Mouse (Mus musculus): ENCODE data around the gene Tial1.

Gene Tial1

DNA sequence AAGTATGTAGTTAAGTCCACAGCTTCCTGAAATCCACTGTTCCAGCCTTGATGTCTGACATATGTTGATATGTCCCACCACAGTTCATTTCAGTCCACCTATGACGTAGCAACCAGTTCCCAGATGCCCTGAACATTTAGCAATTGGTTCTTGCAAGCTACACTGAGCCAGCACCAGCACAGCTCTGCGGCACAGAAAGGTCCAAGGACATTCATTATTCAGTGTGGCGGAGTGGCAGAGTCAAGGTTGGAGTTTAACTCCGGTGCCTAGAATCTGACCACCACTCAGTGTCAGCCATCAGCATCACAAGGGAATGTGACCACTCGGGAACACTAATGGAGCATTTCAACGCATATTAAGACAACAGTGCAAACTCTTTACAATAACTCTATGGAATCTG lies 44.9 kb downstream of the Tial1 start:
- DNase-seq (ENCODE audit: low read depth) = no peak

DNA sequence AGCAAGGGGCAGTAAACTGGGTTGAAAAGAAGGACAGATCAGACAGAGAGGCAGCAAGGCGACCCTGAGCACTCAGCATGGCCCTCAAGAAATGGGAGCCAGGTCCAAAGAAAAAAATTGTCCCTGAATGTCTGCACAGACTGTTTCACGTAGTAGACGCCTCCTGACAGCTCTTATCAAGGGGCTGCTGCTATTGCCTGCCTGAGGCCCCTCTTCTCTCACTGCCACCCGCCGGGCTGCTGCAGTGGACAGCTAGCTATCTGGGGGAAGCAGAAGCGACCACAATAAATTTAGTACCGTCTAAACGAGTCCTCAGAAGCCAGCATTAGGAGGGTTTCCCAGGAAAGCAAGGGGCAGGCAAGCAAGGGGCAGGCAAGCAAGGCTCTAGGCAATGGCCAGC lies 47.1 kb downstream of the Tial1 start:
- no peak for DNase-seq (ENCODE audit: low read depth)

DNA sequence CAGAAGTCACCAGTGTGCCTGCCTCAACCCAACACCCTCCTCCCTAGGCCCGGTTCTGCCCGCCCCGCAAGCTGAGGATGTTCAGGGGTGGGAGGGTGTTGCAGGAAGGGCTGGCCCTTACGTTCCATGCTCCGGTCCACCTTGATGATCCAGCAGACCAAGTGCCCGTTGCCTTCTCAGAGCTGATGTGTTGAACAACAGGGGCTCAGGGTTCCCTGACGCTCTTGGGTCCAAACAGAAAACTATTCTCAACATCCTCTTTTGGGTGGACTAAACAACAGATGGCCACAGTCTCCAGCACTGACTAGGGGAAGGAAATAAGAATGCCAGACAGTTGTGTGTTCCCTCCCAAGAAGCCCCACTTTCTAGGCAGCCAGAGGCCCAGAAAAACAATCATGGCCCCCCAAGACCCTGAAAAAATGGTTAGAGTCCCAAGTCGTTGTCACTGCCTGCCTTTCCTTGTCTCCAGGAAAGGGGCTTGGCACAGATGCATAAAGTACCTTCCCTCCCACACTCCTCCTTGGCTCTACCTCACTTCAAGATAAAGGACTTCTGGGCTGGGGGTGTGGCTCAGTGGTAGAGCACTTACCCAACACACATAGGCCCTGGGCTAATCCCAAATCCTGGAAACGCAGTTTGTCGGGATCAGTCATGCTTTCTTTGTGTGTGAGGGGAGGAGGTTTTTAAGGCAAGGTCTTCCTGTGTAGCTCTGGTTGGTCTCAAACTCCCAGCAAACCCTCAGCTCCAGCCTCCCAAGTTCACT lies 49.3 kb downstream of the Tial1 start:
- no peak for DNase-seq (ENCODE audit: low read depth)

DNA sequence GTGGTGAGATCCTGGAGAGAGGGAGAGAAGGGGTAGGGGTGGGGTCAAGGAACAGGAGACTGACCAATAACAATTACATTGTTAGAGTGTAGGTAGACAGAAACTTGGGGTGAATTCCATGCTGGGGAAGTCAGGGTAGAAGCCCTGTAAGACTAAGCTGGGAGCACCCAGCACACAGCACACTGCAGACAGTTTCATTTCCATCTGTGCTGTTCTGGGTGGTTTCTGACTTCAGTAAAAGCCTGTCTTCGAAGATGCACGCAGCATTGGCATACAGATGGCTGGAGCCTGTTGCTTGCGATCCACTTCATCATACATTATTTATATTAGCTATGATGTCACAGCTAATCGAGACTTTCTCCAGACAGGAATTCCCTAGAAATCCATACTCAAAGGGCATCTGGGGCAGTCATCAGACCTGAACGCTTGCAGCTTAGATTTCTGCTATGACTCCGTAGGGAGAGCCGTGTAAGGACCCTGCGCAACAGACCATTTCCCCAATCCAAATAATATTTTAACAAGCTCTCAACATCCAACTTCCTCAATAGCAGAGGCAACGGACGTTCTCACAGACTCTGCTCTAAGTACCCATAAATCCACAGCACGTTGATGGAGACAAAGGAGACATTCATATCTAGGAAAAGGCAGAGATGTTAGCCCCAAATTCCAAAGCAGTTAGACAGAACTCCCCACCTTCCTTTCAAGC lies 50.7 kb downstream of the Tial1 start:
- no peak for DNase-seq (ENCODE audit: low read depth)

GRCm38 (mm10) chr7:128408265-128408664 lies 53.3 kb downstream of the Tial1 start:
- no peak for DNase-seq (ENCODE audit: low read depth)

DNA sequence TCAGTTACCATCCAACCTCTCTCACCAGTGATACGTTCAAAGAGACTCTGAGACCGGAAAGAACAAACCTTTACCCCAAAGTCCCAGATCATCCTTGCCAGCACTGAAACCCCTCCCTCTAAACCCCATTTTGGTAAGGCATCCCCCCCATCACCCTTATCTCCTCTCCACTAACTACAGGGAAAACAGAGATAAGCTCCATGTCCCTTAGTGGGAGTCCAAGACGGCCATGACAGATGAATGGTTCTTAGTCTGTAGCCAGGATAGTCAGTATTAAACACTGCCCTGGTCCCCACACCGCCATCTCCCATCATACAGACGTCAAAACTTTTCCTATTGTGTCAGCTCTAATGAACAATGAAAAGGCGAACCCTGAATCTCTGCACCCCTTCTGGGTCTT lies 57.5 kb downstream of the Tial1 start:
- no peak for DNase-seq (ENCODE audit: low read depth)

- no peak for DNase-seq (ENCODE audit: low read depth)
These were observed 57.9 kb downstream of the Tial1 start for GRCm38 (mm10) chr7:128403586-128403985.

GRCm38 (mm10) chr7:128403128-128403527 lies 58.4 kb downstream of the Tial1 start:
- DNase-seq (ENCODE audit: low read depth) = no peak

- no peak for DNase-seq (ENCODE audit: low read depth)
These were observed 58.9 kb downstream of the Tial1 start for GRCm38 (mm10) chr7:128402577-128402976.

- no peak for DNase-seq (ENCODE audit: low read depth)
These were observed 62.9 kb downstream of the Tial1 start for GRCm38 (mm10) chr7:128398664-128399063.

DNA sequence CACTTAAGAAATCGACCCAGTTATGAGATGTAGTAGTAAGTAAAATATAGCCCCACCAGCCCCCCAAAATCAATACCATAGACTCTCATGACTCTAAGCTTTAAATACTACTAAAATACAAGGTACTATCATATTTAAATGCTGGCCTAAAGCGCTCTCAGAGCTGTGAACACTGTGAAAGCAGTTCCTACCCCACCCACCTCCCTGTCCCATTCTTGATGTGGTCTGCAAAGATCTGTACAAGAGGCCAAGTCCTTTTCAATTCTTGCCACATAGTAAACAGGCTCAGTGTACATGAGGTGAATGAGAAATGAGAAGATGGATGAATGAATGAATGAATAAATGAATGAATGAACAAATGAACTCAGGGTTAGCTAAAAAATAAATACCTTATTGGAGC lies 64.5 kb downstream of the Tial1 start:
- no peak for DNase-seq (ENCODE audit: low read depth)

DNA sequence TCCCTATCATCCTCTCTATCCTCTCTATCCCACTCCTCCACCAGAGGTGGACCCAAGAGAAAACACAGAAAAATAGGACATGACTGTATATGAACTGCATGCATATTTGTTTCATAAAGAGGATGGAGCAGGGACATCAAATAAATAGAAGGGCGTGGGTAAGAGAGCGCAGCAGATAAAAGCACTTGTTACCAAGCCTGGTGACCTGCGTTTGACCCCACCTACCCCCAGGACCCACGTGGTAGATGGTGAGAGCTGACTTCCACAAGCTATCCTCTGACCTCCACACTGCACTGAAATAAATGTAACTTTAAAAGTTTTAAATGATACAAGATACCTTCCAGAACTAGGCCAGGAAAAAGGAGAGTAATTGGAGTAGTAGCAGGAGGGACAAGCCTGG lies 67.8 kb downstream of the Tial1 start:
- no peak for DNase-seq (ENCODE audit: low read depth)

- DNase-seq (ENCODE audit: low read depth) = no peak
These were observed 68.6 kb downstream of the Tial1 start for GRCm38 (mm10) chr7:128392972-128393314.

DNA sequence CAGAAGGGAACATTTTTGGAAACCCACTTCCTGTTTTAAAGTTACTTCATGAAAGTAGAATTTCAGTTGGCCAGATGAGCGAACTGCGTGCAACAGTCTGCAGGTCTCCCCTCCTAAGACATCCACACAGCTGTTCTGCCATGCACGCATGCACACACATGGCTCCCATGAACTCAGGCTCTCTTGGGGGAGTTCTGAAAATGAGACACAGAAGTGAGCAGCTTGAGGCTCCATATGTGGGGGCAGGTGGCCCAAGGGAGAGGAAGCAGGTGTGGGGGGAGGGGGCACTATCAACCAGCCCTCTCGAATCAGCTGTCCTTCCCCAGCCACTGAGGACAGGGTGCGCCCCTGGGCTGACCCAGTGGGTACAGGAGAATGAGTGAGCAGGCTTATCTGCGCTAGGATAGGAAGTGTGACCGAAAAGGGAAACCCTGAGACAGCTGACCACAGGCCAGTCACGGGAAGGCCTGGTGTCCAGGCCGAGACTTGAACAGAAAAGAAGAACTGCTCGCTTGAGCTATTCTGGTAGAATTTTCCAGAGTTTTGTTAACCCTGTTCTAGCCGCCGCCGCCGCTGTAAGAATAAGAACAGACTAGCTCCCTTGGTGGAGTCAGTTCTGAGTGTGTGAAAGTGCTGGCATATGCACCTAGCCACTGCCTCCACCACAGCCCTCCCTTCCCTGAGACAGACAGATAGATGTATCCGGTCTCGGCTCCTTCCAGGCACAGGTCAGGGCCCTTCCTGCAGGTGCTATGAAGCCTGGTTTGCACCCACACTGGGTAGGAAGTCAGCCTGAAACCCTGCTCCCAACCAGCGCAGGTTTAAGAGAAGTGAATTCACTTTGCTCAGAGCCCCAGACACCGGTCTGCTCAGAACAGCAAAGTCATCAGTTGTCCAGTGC lies 69.2 kb downstream of the Tial1 start:
- no peak for DNase-seq (ENCODE audit: low read depth)

- DNase-seq (ENCODE audit: low read depth) = no peak
These were observed 70.1 kb downstream of the Tial1 start for GRCm38 (mm10) chr7:128391267-128392057.
